Mouse (Mus musculus): ENCODE measurements around the gene Gzmd. TPM values are rescaled to one million over a fixed set of nuclear protein-coding genes. Genes with fewer than 3 reads are reported as not detected.
"Not testable (repeated sequence)": the region's sequence is repeated elsewhere in the genome, so short reads cannot be mapped to it uniquely, and the experiment has no call there.

Gene Gzmd
- polyA plus RNA-seq, 1 experiment from 2014 or later: not detected

GRCm38 (mm10) chr14:56115531-56116310 is 16.7 kb downstream of the Gzmd start:
- 94% methylated on average over 33 of the region's 33 CpGs for WGBS
- not testable (repeated sequence) for ATAC-seq (replicated peaks); H3K9ac ChIP-seq (replicated peaks)

GRCm38 (mm10) chr14:56105447-56106180 is 26.8 kb downstream of the Gzmd start:
- Histone ChIP-seq H3K4me2 (replicated peaks) (no peak overlapping the region), H3K4me3 (no peak overlapping the region), H3K9ac (replicated peaks) (no peak overlapping the region), H3K36me3 (no peaks in the 10 kb centered on the region), H3K27ac (replicated peaks) (no peak overlapping the region), H3K27me3 (no peaks in the 10 kb centered on the region), H3K9me3 (no peaks in the 10 kb centered on the region), H3K4me1 (no peaks in the 10 kb centered on the region)
- no peak for ATAC-seq (replicated peaks)
- 88% methylated on average over 13 of the region's 13 CpGs for WGBS

More at GRCm38 (mm10) chr14:56115531-56116310, 16.7 kb downstream of the Gzmd start:
- H3K4me1 ChIP-seq; H3K4me2 ChIP-seq (replicated peaks); H3K36me3 ChIP-seq; H3K9me3 ChIP-seq; H3K4me3 ChIP-seq; H3K27ac ChIP-seq (replicated peaks); H3K27me3 ChIP-seq: not testable (repeated sequence)

GRCm38 (mm10) chr14:56105016-56105415 is 27.4 kb downstream of the Gzmd start:
- H3K27ac ChIP-seq (replicated peaks): no peak overlapping the region
- H3K4me3 ChIP-seq: no peak overlapping the region
- H3K9me3 ChIP-seq: no peaks in the 10 kb centered on the region
- WGBS: 97% methylated on average over 5 of the region's 5 CpGs
- no peaks in the 10 kb centered on the region for H3K4me1 ChIP-seq
- no peaks in the 10 kb centered on the region for H3K36me3 ChIP-seq
- ATAC-seq (replicated peaks): no peak
- H3K9ac ChIP-seq (replicated peaks): no peak overlapping the region
- H3K4me2 ChIP-seq (replicated peaks): no peak overlapping the region
- H3K27me3 ChIP-seq: no peaks in the 10 kb centered on the region

- WGBS: 34% methylated on average over 3 of the region's 3 CpGs
- no peak overlapping the region for H3K9ac ChIP-seq (replicated peaks)
- no peaks in the 10 kb centered on the region for H3K27me3 ChIP-seq
- H3K27ac ChIP-seq (replicated peaks): no peak overlapping the region
- no peak overlapping the region for H3K4me2 ChIP-seq (replicated peaks)
- no peak for ATAC-seq (replicated peaks)
- no peaks in the 10 kb centered on the region for H3K9me3 ChIP-seq
- H3K4me1 ChIP-seq: no peaks in the 10 kb centered on the region
- no peaks in the 10 kb centered on the region for H3K36me3 ChIP-seq
- H3K4me3 ChIP-seq: no peak overlapping the region
Measured at GRCm38 (mm10) chr14:56103452-56103851, 29.0 kb downstream of the Gzmd start.

GRCm38 (mm10) chr14:56102386-56102785 is 30.0 kb downstream of the Gzmd start, which contains the start of gene Ctsg:
TSS of gene Ctsg (minus strand) at chr14:56102574.
- Histone ChIP-seq H3K9ac (replicated peaks) (no peak within 1 kb of the TSS), H3K36me3 (no peaks in the 10 kb centered on the region), H3K9me3 (no peaks in the 10 kb centered on the region), H3K27me3 (no peaks in the 10 kb centered on the region), H3K4me2 (replicated peaks) (no peak within 1 kb of the TSS), H3K4me3 (no peak within 1 kb of the TSS), H3K27ac (replicated peaks) (no peak within 1 kb of the TSS), H3K4me1 (no peaks in the 10 kb centered on the region)
- ATAC-seq (replicated peaks): no peak
- WGBS: 83% methylated on average over 10 of the region's 10 CpGs

GRCm38 (mm10) chr14:56098940-56099339 is 33.5 kb downstream of the Gzmd start:
- H3K4me2 ChIP-seq (replicated peaks): no peak overlapping the region
- ATAC-seq (replicated peaks): no peak

GRCm38 (mm10) chr14:56097597-56097996 is 34.8 kb downstream of the Gzmd start:
- WGBS: 85% methylated on average over 1 of the region's 1 CpGs
- no peak overlapping the region for H3K27ac ChIP-seq (replicated peaks)
- H3K36me3 ChIP-seq: no peaks in the 10 kb centered on the region
- no peaks in the 10 kb centered on the region for H3K4me1 ChIP-seq
- ATAC-seq (replicated peaks): no peak
- H3K27me3 ChIP-seq: no peaks in the 10 kb centered on the region
- no peak overlapping the region for H3K9ac ChIP-seq (replicated peaks)
- H3K4me2 ChIP-seq (replicated peaks): no peak overlapping the region
- no peaks in the 10 kb centered on the region for H3K9me3 ChIP-seq
- H3K4me3 ChIP-seq: no peak overlapping the region

More at GRCm38 (mm10) chr14:56098940-56099339, 33.5 kb downstream of the Gzmd start:
- Histone ChIP-seq H3K27ac (replicated peaks) (no peak overlapping the region), H3K9ac (replicated peaks) (no peak overlapping the region), H3K36me3 (no peaks in the 10 kb centered on the region), H3K27me3 (no peaks in the 10 kb centered on the region), H3K4me1 (no peaks in the 10 kb centered on the region), H3K4me3 (no peak overlapping the region), H3K9me3 (no peaks in the 10 kb centered on the region)
- 86% methylated on average over 4 of the region's 4 CpGs for WGBS

- Histone ChIP-seq H3K4me1 (no peaks in the 10 kb centered on the region), H3K27ac (replicated peaks) (no peak overlapping the region), H3K36me3 (no peaks in the 10 kb centered on the region), H3K4me2 (replicated peaks) (no peak overlapping the region), H3K9ac (replicated peaks) (no peak overlapping the region), H3K4me3 (no peak overlapping the region), H3K9me3 (no peaks in the 10 kb centered on the region), H3K27me3 (no peaks in the 10 kb centered on the region)
- no peak for ATAC-seq (replicated peaks)
- WGBS: 81% methylated on average over 2 of the region's 2 CpGs
Measured at GRCm38 (mm10) chr14:56093353-56093752, 39.1 kb downstream of the Gzmd start.

GRCm38 (mm10) chr14:56086711-56087110 is 45.7 kb downstream of the Gzmd start:
- 75% methylated on average over 3 of the region's 3 CpGs for WGBS
- Histone ChIP-seq H3K4me2 (replicated peaks) (no peak overlapping the region), H3K4me3 (no peak overlapping the region), H3K27ac (replicated peaks) (no peak overlapping the region), H3K27me3 (no peaks in the 10 kb centered on the region), H3K9me3 (no peaks in the 10 kb centered on the region), H3K9ac (replicated peaks) (no peak overlapping the region), H3K4me1 (no peaks in the 10 kb centered on the region), H3K36me3 (no peaks in the 10 kb centered on the region)
- no peak for ATAC-seq (replicated peaks)

GRCm38 (mm10) chr14:56085167-56085566 is 47.2 kb downstream of the Gzmd start, which contains the start of gene Mcpt8:
TSS of gene Mcpt8 (minus strand) at chr14:56085273.
- Histone ChIP-seq H3K4me2 (replicated peaks) (no peak within 1 kb of the TSS), H3K27ac (replicated peaks) (no peak within 1 kb of the TSS), H3K4me1 (no peaks in the 10 kb centered on the region), H3K36me3 (no peaks in the 10 kb centered on the region), H3K9me3 (no peaks in the 10 kb centered on the region), H3K9ac (replicated peaks) (no peak within 1 kb of the TSS), H3K27me3 (no peaks in the 10 kb centered on the region), H3K4me3 (no peak within 1 kb of the TSS)
- WGBS: 98% methylated on average over 2 of the region's 2 CpGs
- ATAC-seq (replicated peaks): no peak

GRCm38 (mm10) chr14:56082016-56082415 is 50.4 kb downstream of the Gzmd start:
- no peak overlapping the region for H3K4me2 ChIP-seq (replicated peaks)
- ATAC-seq (replicated peaks): no peak
- H3K4me3 ChIP-seq: no peak overlapping the region
- 61% methylated on average over 4 of the region's 4 CpGs for WGBS
- H3K4me1 ChIP-seq: no peaks in the 10 kb centered on the region
- H3K9ac ChIP-seq (replicated peaks): no peak overlapping the region
- H3K36me3 ChIP-seq: no peaks in the 10 kb centered on the region
- no peaks in the 10 kb centered on the region for H3K9me3 ChIP-seq
- no peak overlapping the region for H3K27ac ChIP-seq (replicated peaks)
- H3K27me3 ChIP-seq: no peaks in the 10 kb centered on the region

All from forebrain, embryonic 15.5 days (tissue).